Mouse (Mus musculus): ENCODE data around the gene Mrps21. TPM values are rescaled to one million over a fixed set of nuclear protein-coding genes. Genes with fewer than 3 reads are reported as not detected.
"Not testable (repeated sequence)": the region's sequence is repeated elsewhere in the genome, so short reads cannot be mapped to it uniquely, and the experiment has no call there.

Gene Mrps21
- polyA plus RNA-seq (2012; rRNA removed), result 28.0 and 30.7 TPM in 2 replicates

DNA sequence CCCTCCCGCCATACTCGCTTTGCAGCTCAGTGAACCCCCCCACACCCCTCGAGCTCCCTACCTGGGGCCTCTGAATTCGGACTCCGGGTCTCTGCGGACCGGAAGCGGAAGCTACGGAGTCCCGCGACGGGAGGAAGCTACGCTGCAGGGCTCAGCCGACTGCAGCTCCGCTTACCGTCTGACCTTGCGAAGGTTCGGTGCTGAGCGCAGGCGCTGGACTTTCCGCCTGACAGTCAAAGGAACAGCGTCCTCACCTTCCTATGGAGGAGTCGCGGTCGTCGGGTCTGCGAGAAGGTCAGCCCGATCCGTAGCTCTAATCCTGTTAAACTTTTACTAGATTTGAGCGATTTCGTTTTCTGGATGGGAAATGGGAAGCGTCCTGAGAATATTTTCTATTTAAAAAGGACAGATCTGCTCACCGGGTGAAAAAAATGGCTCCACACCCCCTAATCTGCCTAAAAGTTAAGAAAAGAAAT, at the start of gene Mrps21:
Gene Mrps21, minus strand, starts transcription at position 128 of the 476 bp plus-strand sequence.
- TF ChIP-seq POLR2A (IDR thresholded peaks at IDR 0.05; ENCODE audit: low read depth, low read length), result peak; percentile 77
- peak; percentile 16; the same call in 1 of the 2 replicates for TF ChIP-seq CTCF (IDR thresholded peaks at IDR 0.05; ENCODE audit: extremely low read depth, insufficient read depth, insufficient read length, insufficient replicate concordance)
- Histone ChIP-seq H3K4me1 (ENCODE audit: control insufficient read depth, insufficient read depth, insufficient read length) (peaks cover 2% of the 10 kb centered on the region; the same call in 1 of the 2 replicates), H3K36me3 (ENCODE audit: control insufficient read depth, insufficient read depth, low read length) (peaks cover 10% of the 10 kb centered on the region), H3K27me3 (ENCODE audit: control insufficient read depth, insufficient read depth, low read length) (no peaks in the 10 kb centered on the region), H3K27ac (ENCODE audit: insufficient read depth, low read length) (peak within 1 kb of the TSS; percentile 73), H3K4me3 (ENCODE audit: extremely low read depth, insufficient read depth, insufficient read length) (peak within 1 kb of the TSS; percentile 97)
- peak; percentile 74 to 84 for DNase-seq (ENCODE audit: low read depth in 1 of 2, low spot score in 2 of 2)
- under 1% methylated on average over 33 of the region's 33 CpGs for WGBS

DNA sequence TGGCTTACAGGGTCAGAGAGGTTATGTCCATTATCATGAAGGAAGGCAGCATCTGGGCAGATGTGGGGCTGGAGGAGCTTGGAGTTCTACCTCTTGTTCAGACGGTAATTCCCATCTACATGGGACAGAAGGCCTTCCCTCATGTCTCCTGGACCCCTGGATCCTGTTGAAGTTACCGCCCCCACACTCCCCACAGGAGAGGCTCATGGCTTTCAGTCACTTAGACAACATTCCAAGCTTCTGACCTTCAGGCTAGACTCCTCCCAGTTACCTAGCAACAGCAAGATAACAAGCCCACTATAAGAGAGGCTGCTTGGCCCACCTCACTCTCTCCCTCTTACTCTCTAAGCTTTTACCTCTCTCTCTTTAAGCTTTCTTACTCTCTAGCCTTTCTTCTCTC, 49.2 kb upstream of the Mrps21 start:
- H3K4me1 ChIP-seq (ENCODE audit: control insufficient read depth, insufficient read depth, insufficient read length); H3K27ac ChIP-seq (ENCODE audit: insufficient read depth, low read length); DNase-seq (ENCODE audit: low read depth in 1 of 2, low spot score in 2 of 2); H3K4me3 ChIP-seq (ENCODE audit: extremely low read depth, insufficient read depth, insufficient read length); H3K27me3 ChIP-seq (ENCODE audit: control insufficient read depth, insufficient read depth, low read length); H3K36me3 ChIP-seq (ENCODE audit: control insufficient read depth, insufficient read depth, low read length): not testable (repeated sequence)
- WGBS, result 95% methylated on average over 2 of the region's 2 CpGs

DNA sequence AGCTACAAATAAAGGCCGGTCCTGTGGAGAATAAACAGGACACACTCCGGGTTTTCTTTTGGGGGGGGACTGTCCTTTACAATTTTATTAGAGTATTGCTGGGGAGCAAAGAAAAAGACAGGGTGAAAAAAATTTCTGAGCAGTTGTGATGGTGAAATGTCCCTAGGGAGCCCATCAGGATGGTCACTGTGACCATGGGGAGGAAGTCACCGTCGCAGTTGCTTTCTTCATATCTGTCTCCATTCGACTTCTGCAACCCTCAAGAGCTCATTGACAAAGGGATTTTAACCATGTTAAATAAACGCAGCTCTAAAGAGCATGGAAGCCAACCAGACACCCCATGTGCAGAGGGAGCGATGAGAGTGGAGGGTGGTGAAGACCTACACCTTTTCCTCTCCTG, 45.4 kb upstream of the Mrps21 start:
- H3K27me3 ChIP-seq (ENCODE audit: control insufficient read depth, insufficient read depth, low read length), result no peaks in the 10 kb centered on the region
- 45% methylated on average over 7 of the region's 7 CpGs for WGBS
- no peak overlapping the region for H3K4me3 ChIP-seq (ENCODE audit: extremely low read depth, insufficient read depth, insufficient read length)
- no peaks in the 10 kb centered on the region for H3K4me1 ChIP-seq (ENCODE audit: control insufficient read depth, insufficient read depth, insufficient read length)
- no peak for DNase-seq (ENCODE audit: low read depth in 1 of 2, low spot score in 2 of 2)
- no peak for TF ChIP-seq CTCF (IDR thresholded peaks at IDR 0.05; ENCODE audit: extremely low read depth, insufficient read depth, insufficient read length, insufficient replicate concordance)
- no peak for TF ChIP-seq POLR2A (IDR thresholded peaks at IDR 0.05; ENCODE audit: low read depth, low read length)
- H3K27ac ChIP-seq (ENCODE audit: insufficient read depth, low read length), result no peak overlapping the region
- no peaks in the 10 kb centered on the region for H3K36me3 ChIP-seq (ENCODE audit: control insufficient read depth, insufficient read depth, low read length)

DNA sequence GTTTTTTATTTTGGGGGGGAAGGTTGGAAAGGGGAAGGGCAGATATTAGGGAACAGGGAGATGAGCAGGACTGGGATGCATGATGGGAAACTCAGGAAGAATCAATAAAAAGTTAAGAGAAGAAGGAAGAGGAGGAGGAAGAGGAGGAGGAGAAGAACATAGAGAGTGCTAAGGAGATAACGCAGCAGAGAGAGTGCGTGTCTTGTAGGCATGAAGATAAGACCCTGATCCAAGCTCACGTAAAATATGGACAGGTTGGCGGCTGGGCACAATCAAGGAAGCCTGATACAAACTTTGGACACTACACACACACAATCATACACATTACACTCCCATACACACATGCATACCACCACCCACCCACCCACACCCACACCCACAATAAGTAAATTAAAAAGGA, 43.4 kb upstream of the Mrps21 start:
- H3K27me3 ChIP-seq (ENCODE audit: control insufficient read depth, insufficient read depth, low read length), result no peaks in the 10 kb centered on the region
- no peaks in the 10 kb centered on the region for H3K4me1 ChIP-seq (ENCODE audit: control insufficient read depth, insufficient read depth, insufficient read length)
- no peak overlapping the region for H3K4me3 ChIP-seq (ENCODE audit: extremely low read depth, insufficient read depth, insufficient read length)
- H3K36me3 ChIP-seq (ENCODE audit: control insufficient read depth, insufficient read depth, low read length), result no peaks in the 10 kb centered on the region
- no peak overlapping the region for H3K27ac ChIP-seq (ENCODE audit: insufficient read depth, low read length)
- WGBS, result 81% methylated on average over 4 of the region's 4 CpGs
- no peak for DNase-seq (ENCODE audit: low read depth in 1 of 2, low spot score in 2 of 2)
- no peak for TF ChIP-seq CTCF (IDR thresholded peaks at IDR 0.05; ENCODE audit: extremely low read depth, insufficient read depth, insufficient read length, insufficient replicate concordance)
- TF ChIP-seq POLR2A (IDR thresholded peaks at IDR 0.05; ENCODE audit: low read depth, low read length), result no peak

DNA sequence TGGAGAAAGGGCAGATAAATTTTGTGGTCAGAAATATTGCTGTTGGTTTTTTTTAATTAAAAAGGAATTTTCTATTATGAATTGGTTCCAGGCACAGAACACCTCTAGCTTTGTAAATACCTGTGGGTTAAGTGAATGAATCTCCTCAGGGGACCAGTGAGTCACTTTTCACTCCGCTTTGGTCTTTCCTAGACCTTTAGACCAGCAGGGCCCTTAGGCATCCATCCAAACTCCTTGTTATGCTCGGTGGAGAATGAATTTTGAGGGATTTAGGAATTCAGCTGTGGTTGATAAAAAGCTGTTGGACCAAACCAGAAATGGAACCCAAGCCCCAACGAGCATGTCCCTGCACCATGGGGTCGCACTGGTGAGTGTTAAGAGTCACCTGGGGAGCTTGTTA, 36.3 kb upstream of the Mrps21 start:
- Histone ChIP-seq H3K4me3 (ENCODE audit: extremely low read depth, insufficient read depth, insufficient read length) (no peak overlapping the region), H3K4me1 (ENCODE audit: control insufficient read depth, insufficient read depth, insufficient read length) (peaks cover 7% of the 10 kb centered on the region; the same call in 1 of the 2 replicates), H3K27me3 (ENCODE audit: control insufficient read depth, insufficient read depth, low read length) (peaks cover 15% of the 10 kb centered on the region), H3K36me3 (ENCODE audit: control insufficient read depth, insufficient read depth, low read length) (no peaks in the 10 kb centered on the region), H3K27ac (ENCODE audit: insufficient read depth, low read length) (no peak overlapping the region)
- DNase-seq (ENCODE audit: low read depth in 1 of 2, low spot score in 2 of 2), result no peak
- 65% methylated on average over 4 of the region's 4 CpGs for WGBS
- TF ChIP-seq POLR2A (IDR thresholded peaks at IDR 0.05; ENCODE audit: low read depth, low read length) (no peak), CTCF (IDR thresholded peaks at IDR 0.05; ENCODE audit: extremely low read depth, insufficient read depth, insufficient read length, insufficient replicate concordance) (no peak)

DNA sequence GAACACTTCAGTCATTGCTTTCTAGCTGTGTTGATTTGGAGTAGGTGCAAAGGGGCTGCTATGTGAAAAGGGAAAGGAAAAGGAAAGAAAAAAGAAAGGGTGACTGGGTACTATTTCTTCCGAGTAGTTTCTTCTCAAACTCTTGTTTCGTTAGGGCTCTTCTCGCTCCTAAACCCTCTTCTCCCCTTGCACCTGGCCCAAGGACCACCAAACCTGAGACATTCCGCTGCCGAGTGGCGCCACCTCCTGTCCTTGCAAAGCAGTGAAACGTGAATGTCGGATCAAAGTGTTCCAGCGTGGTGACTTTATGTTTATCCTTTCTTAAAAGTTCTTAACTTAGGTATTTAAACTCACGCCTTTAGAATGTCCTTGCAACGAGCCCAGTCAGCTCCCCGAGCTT, 35.5 kb upstream of the Mrps21 start:
- peak in 1 of 2 experiments; percentile 58 for DNase-seq (ENCODE audit: low read depth in 1 of 2, low spot score in 2 of 2)
- peak; percentile 92 for TF ChIP-seq CTCF (IDR thresholded peaks at IDR 0.05; ENCODE audit: extremely low read depth, insufficient read depth, insufficient read length, insufficient replicate concordance)
- no peak for TF ChIP-seq POLR2A (IDR thresholded peaks at IDR 0.05; ENCODE audit: low read depth, low read length)
- Histone ChIP-seq H3K27me3 (ENCODE audit: control insufficient read depth, insufficient read depth, low read length) (peaks cover 15% of the 10 kb centered on the region), H3K4me1 (ENCODE audit: control insufficient read depth, insufficient read depth, insufficient read length) (peaks cover 7% of the 10 kb centered on the region; the same call in 1 of the 2 replicates), H3K27ac (ENCODE audit: insufficient read depth, low read length) (no peak overlapping the region), H3K36me3 (ENCODE audit: control insufficient read depth, insufficient read depth, low read length) (no peaks in the 10 kb centered on the region), H3K4me3 (ENCODE audit: extremely low read depth, insufficient read depth, insufficient read length) (peak overlapping the region; percentile 36; the same call in 1 of the 2 replicates)
- WGBS, result under 1% methylated on average over 12 of the region's 12 CpGs

DNA sequence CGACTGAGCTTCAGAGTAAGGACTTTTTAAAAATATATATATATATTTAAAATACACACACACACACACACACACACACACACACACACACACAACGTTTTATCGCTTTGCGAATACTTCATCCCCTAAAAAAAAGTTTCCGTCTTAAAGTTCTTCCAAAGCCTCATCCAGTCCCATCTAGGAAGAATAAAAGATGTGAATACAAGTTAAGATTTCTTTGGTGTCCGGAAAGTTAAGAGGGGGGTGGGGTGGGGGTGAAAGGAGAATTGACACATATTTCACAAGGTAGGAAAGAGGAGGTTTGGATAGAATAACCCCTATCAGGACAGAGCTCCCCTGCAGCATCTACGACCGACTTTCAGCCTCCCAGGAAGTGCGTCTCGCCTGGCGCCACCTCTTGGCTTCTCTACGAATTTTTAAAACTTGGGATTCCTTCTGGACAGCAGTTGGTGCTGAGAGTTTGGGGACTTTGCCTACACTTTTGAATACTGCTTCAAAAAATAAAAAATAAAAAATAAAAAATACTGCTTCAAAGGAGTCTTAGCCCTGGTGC, 34.7 kb upstream of the Mrps21 start:
- Histone ChIP-seq H3K4me1 (ENCODE audit: control insufficient read depth, insufficient read depth, insufficient read length) (peaks cover 7% of the 10 kb centered on the region; the same call in 1 of the 2 replicates), H3K27me3 (ENCODE audit: control insufficient read depth, insufficient read depth, low read length) (peaks cover 15% of the 10 kb centered on the region), H3K27ac (ENCODE audit: insufficient read depth, low read length) (no peak overlapping the region), H3K4me3 (ENCODE audit: extremely low read depth, insufficient read depth, insufficient read length) (no peak overlapping the region), H3K36me3 (ENCODE audit: control insufficient read depth, insufficient read depth, low read length) (no peaks in the 10 kb centered on the region)
- 3% methylated on average over 12 of the region's 12 CpGs for WGBS
- DNase-seq (ENCODE audit: low read depth in 1 of 2, low spot score in 2 of 2), result peak in 1 of 2 experiments; percentile 44
- TF ChIP-seq CTCF (IDR thresholded peaks at IDR 0.05; ENCODE audit: extremely low read depth, insufficient read depth, insufficient read length, insufficient replicate concordance) (peak; percentile 45; the same call in 1 of the 2 replicates), POLR2A (IDR thresholded peaks at IDR 0.05; ENCODE audit: low read depth, low read length) (no peak)

Measured in spleen, adult 2 months (tissue).